Mouse (Mus musculus): Measurements from ENCODE around the gene Camta1. TPM values are rescaled to one million over a fixed set of nuclear protein-coding genes. Genes with fewer than 3 reads are reported as not detected.

Camta1 gene
- polyA plus RNA-seq, 1 experiment from 2014 or later = 123 TPM

DNA sequence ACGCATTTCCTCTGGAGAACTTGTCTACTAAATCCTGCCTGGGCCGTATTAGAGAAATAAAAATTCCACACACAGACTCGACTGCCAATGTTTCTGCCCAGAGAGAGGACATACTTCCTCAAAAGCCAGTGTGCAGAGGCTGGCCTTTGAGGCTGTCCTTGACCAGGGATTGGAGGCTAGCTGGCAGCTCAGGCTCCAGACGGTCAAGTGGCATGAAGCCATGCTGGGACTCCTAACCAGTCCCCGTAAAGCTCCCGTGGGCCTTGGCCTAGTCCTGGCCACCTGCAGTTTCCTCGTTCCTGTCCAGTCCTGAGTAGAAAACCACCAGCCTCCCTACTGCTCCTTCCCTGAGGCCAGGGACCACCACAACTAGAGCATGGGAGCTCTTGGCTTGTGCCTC is 598.6 kb downstream of the Camta1 start:
- Histone ChIP-seq H3K9me3 (replicated peaks; ENCODE audit: control insufficient read depth, low read length) (no peaks in the 10 kb centered on the region), H3K27ac (ENCODE audit: low read depth, low read length) (no peak overlapping the region), H3K36me3 (ENCODE audit: control insufficient read depth, insufficient read depth, low read length) (no peaks in the 10 kb centered on the region), H3K9ac (ENCODE audit: low read length) (no peak overlapping the region), H3K4me3 (ENCODE audit: low read depth, low read length) (no peak overlapping the region), H3K4me2 (ENCODE audit: low read length) (no peak overlapping the region), H3K4me1 (ENCODE audit: control insufficient read depth, insufficient read depth, low read length) (peaks cover 10% of the 10 kb centered on the region), H3K27me3 (replicated peaks; ENCODE audit: control insufficient read depth, insufficient read depth, low read length) (no peaks in the 10 kb centered on the region)
- 75% methylated on average over 7 of the region's 7 CpGs for WGBS
- no peak for ATAC-seq
- no peak for DNase-seq (ENCODE audit: low spot score)

DNA sequence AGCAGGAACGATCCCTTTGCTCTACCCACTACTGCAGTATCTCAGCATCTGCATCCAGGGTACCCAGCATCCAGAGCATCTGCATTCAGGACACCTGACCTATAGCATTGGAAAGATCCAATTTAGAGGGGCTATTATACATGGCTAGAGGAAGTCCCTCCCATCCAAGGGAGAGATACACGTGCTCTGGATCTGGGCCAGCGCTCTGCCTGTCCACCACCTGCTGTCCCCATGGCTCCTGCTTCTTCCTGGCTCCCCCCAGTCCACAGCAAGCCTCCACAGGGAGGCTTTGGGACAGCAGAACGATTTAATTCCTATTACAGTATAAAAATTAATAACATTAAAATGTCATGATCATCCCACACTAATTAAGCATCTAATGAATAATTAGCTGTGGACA is 605.1 kb downstream of the Camta1 start:
- DNase-seq (ENCODE audit: low spot score) (no peak), ATAC-seq (no peak)
- no peak overlapping the region for H3K4me2 ChIP-seq (ENCODE audit: low read length)
- 49% methylated on average over 4 of the region's 4 CpGs for WGBS
- no peak overlapping the region for H3K9ac ChIP-seq (ENCODE audit: low read length)
- H3K4me3 ChIP-seq (ENCODE audit: low read depth, low read length) = no peak overlapping the region
- H3K27me3 ChIP-seq (replicated peaks; ENCODE audit: control insufficient read depth, insufficient read depth, low read length) = no peaks in the 10 kb centered on the region
- H3K4me1 ChIP-seq (ENCODE audit: control insufficient read depth, insufficient read depth, low read length) = no peaks in the 10 kb centered on the region
- no peaks in the 10 kb centered on the region for H3K9me3 ChIP-seq (replicated peaks; ENCODE audit: control insufficient read depth, low read length)
- no peaks in the 10 kb centered on the region for H3K36me3 ChIP-seq (ENCODE audit: control insufficient read depth, insufficient read depth, low read length)
- H3K27ac ChIP-seq (ENCODE audit: low read depth, low read length) = no peak overlapping the region

DNA sequence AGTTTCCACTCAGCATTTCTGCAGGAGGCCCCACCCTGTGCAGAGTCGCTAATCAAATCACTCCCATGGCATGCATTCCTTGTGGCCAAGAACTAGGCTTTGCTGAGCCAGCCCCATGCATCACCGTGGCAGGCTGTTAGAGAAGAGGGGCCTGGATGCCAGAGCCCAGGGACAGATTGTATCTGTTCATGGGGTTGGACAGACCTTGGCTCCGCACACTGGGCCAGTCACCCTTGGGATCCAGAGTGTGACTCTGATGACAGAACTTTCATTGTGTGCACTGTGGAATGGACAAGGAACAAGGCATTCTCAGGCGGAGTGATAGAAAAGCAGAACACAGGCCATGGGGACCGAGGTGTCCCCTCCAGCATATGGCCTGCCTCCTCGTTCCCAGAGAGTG is 610.9 kb downstream of the Camta1 start:
- no peaks in the 10 kb centered on the region for H3K4me1 ChIP-seq (ENCODE audit: control insufficient read depth, insufficient read depth, low read length)
- no peaks in the 10 kb centered on the region for H3K27me3 ChIP-seq (replicated peaks; ENCODE audit: control insufficient read depth, insufficient read depth, low read length)
- 88% methylated on average over 6 of the region's 6 CpGs for WGBS
- H3K36me3 ChIP-seq (ENCODE audit: control insufficient read depth, insufficient read depth, low read length) = no peaks in the 10 kb centered on the region
- H3K4me2 ChIP-seq (ENCODE audit: low read length) = no peak overlapping the region
- DNase-seq (ENCODE audit: low spot score) = no peak
- no peak overlapping the region for H3K9ac ChIP-seq (ENCODE audit: low read length)
- ATAC-seq = no peak
- no peaks in the 10 kb centered on the region for H3K9me3 ChIP-seq (replicated peaks; ENCODE audit: control insufficient read depth, low read length)
- H3K27ac ChIP-seq (ENCODE audit: low read depth, low read length) = no peak overlapping the region
- no peak overlapping the region for H3K4me3 ChIP-seq (ENCODE audit: low read depth, low read length)

DNA sequence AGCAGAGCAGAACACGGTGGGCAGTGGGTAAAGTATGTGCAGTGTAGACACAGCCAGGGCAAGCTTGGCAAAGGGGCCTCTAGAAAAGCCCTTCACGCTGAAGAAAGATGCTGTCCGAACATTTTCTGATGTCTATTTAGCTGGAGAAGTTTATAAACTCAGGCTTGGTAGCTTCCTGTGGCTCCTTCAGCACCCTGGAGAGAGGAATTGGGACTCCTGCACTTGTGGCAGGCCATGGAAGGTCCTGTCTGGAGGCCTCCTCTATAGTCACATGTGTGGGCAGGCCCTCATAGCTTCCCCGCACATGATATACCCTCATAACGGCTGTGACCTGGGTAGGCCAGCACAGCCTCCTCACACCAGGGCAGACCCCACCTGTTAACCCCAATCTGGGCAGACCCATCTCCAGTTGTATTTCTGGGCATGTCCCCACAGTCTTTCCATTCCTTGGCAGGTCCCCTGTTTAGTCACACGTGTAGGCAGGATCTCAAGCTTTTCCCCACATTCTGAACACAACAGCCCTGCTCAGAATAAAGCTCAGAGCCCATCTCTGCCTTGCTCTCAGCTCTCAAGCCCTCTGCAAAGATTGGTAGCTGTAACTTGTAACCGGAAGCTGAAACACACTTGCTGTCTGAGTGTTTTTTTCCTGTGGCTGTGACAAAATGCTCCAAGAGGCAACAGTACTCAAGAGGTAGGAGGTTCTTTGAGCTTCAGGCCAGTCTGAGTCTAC is 616.4 kb downstream of the Camta1 start:
- Histone ChIP-seq H3K36me3 (ENCODE audit: control insufficient read depth, insufficient read depth, low read length) (no peaks in the 10 kb centered on the region), H3K4me1 (ENCODE audit: control insufficient read depth, insufficient read depth, low read length) (no peaks in the 10 kb centered on the region), H3K4me2 (ENCODE audit: low read length) (no peak overlapping the region), H3K9ac (ENCODE audit: low read length) (no peak overlapping the region), H3K27ac (ENCODE audit: low read depth, low read length) (no peak overlapping the region), H3K9me3 (replicated peaks; ENCODE audit: control insufficient read depth, low read length) (no peaks in the 10 kb centered on the region), H3K27me3 (replicated peaks; ENCODE audit: control insufficient read depth, insufficient read depth, low read length) (no peaks in the 10 kb centered on the region), H3K4me3 (ENCODE audit: low read depth, low read length) (no peak overlapping the region)
- ATAC-seq (no peak), DNase-seq (ENCODE audit: low spot score) (no peak)
- WGBS = 70% methylated on average over 7 of the region's 7 CpGs

DNA sequence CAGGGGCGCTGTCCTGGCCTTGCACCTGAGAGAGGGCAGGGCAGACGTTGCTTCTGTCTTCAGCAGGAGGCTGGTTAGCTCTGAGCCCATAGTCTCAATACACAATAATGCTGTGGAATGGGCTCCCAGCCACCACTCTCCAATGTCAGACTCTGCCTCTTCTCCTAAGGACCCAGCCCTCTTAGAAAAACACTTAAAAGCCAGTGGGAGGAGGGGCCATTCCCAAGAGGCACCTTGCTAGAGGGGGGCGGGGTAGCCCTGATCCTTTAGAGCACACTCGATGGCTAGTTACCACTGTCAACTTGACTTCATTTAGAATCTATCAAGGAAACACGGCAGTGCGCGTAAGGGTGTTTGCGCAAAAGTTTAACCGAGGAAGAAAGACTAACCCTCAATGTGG is 618.2 kb downstream of the Camta1 start:
- no peaks in the 10 kb centered on the region for H3K4me1 ChIP-seq (ENCODE audit: control insufficient read depth, insufficient read depth, low read length)
- no peak overlapping the region for H3K9ac ChIP-seq (ENCODE audit: low read length)
- no peak overlapping the region for H3K4me3 ChIP-seq (ENCODE audit: low read depth, low read length)
- H3K36me3 ChIP-seq (ENCODE audit: control insufficient read depth, insufficient read depth, low read length) = no peaks in the 10 kb centered on the region
- no peak overlapping the region for H3K4me2 ChIP-seq (ENCODE audit: low read length)
- no peaks in the 10 kb centered on the region for H3K9me3 ChIP-seq (replicated peaks; ENCODE audit: control insufficient read depth, low read length)
- ATAC-seq (no peak), DNase-seq (ENCODE audit: low spot score) (no peak)
- no peaks in the 10 kb centered on the region for H3K27me3 ChIP-seq (replicated peaks; ENCODE audit: control insufficient read depth, insufficient read depth, low read length)
- no peak overlapping the region for H3K27ac ChIP-seq (ENCODE audit: low read depth, low read length)
- 55% methylated on average over 9 of the region's 9 CpGs for WGBS

DNA sequence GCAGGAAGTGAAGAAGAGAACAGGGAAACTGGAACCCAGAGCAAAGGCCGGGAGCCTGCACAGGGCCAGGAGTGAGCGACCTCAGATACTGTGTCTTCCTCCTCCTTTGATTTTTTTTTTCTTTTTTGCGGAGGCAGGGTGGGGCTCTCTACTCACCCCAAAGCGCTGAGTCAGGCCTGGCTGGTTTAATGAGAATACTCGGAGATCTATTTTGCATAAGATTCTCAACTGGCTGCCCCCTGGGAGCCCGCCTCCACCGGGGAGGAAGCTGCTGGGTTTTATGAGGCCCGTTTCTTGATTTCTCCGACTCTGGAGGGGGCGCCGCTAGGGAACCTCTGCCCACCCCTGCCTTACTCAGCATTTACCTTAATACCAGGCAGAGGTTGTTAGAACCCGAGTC is 618.9 kb downstream of the Camta1 start:
- Histone ChIP-seq H3K27me3 (replicated peaks; ENCODE audit: control insufficient read depth, insufficient read depth, low read length) (no peaks in the 10 kb centered on the region), H3K27ac (ENCODE audit: low read depth, low read length) (no peak overlapping the region), H3K4me3 (ENCODE audit: low read depth, low read length) (no peak overlapping the region), H3K4me2 (ENCODE audit: low read length) (no peak overlapping the region), H3K9me3 (replicated peaks; ENCODE audit: control insufficient read depth, low read length) (no peaks in the 10 kb centered on the region), H3K4me1 (ENCODE audit: control insufficient read depth, insufficient read depth, low read length) (no peaks in the 10 kb centered on the region), H3K36me3 (ENCODE audit: control insufficient read depth, insufficient read depth, low read length) (no peaks in the 10 kb centered on the region), H3K9ac (ENCODE audit: low read length) (no peak overlapping the region)
- no peak for ATAC-seq
- DNase-seq (ENCODE audit: low spot score) = peak; percentile 29
- 25% methylated on average over 11 of the region's 12 CpGs for WGBS

DNA sequence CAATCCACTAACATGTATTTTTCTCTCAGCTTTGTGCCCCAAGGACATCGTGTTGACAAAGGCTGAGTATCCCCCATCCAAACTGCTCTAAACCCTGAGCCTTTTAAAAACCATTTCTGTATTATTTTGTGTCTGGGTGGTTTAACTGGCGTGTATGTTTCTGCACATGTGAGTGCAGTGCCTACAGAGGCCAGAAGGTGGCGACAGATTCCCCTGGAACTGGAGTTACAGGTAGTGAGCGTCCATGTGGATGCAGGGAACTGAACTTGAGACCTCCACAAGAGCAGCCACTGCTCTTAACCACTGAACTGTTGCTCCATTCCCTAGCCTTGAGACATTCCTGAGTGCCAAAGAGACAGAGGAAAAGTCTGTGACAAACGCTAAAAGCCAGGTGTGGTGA is 621.2 kb downstream of the Camta1 start:
- ATAC-seq = no peak
- H3K27ac ChIP-seq (ENCODE audit: low read depth, low read length) = no peak overlapping the region
- H3K36me3 ChIP-seq (ENCODE audit: control insufficient read depth, insufficient read depth, low read length) = no peaks in the 10 kb centered on the region
- DNase-seq (ENCODE audit: low spot score) = no peak
- no peak overlapping the region for H3K4me3 ChIP-seq (ENCODE audit: low read depth, low read length)
- H3K4me2 ChIP-seq (ENCODE audit: low read length) = no peak overlapping the region
- H3K27me3 ChIP-seq (replicated peaks; ENCODE audit: control insufficient read depth, insufficient read depth, low read length) = no peaks in the 10 kb centered on the region
- H3K9ac ChIP-seq (ENCODE audit: low read length) = no peak overlapping the region
- no peaks in the 10 kb centered on the region for H3K4me1 ChIP-seq (ENCODE audit: control insufficient read depth, insufficient read depth, low read length)
- no peaks in the 10 kb centered on the region for H3K9me3 ChIP-seq (replicated peaks; ENCODE audit: control insufficient read depth, low read length)
- 77% methylated on average over 5 of the region's 5 CpGs for WGBS

DNA sequence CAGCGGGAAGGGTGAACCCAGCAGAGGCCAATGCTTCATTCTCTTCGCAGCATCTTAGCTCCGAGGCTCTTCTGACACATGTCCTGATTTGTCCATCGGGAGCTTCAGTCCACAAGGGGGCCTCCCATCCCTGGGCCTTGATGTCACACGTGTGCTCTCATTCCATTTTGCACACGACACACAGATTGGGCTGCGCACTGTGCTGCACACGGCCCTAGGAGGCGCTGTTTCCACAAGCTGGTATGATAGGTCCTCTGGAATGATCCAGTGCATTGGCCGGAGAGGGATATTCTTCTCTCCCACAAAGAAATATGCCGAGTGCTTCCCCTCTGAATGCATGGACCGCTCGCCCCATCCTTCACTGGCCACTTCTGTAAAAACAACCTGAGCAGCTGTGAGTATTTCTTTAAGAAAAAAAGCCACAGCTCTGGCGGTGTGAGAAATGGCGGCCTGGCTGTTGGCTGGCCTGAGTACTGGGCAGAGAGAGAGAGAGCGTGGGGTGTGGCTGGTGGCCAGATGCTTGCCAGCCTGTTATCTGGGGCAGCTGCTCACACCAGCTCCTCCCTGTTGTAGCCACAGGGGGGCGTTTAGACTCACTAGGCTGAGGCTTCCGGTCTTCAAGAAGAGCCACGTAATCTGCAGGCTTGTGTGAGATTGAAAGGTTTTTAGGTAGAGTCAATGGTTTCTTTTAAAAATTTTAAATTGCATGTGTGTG is 622.5 kb downstream of the Camta1 start:
- H3K4me3 ChIP-seq (ENCODE audit: low read depth, low read length) = no peak overlapping the region
- ATAC-seq (no peak), DNase-seq (ENCODE audit: low spot score) (no peak)
- WGBS = 88% methylated on average over 19 of the region's 19 CpGs
- no peaks in the 10 kb centered on the region for H3K27me3 ChIP-seq (replicated peaks; ENCODE audit: control insufficient read depth, insufficient read depth, low read length)
- no peaks in the 10 kb centered on the region for H3K9me3 ChIP-seq (replicated peaks; ENCODE audit: control insufficient read depth, low read length)
- H3K36me3 ChIP-seq (ENCODE audit: control insufficient read depth, insufficient read depth, low read length) = no peaks in the 10 kb centered on the region
- no peaks in the 10 kb centered on the region for H3K4me1 ChIP-seq (ENCODE audit: control insufficient read depth, insufficient read depth, low read length)
- no peak overlapping the region for H3K4me2 ChIP-seq (ENCODE audit: low read length)
- H3K27ac ChIP-seq (ENCODE audit: low read depth, low read length) = no peak overlapping the region
- no peak overlapping the region for H3K9ac ChIP-seq (ENCODE audit: low read length)

DNA sequence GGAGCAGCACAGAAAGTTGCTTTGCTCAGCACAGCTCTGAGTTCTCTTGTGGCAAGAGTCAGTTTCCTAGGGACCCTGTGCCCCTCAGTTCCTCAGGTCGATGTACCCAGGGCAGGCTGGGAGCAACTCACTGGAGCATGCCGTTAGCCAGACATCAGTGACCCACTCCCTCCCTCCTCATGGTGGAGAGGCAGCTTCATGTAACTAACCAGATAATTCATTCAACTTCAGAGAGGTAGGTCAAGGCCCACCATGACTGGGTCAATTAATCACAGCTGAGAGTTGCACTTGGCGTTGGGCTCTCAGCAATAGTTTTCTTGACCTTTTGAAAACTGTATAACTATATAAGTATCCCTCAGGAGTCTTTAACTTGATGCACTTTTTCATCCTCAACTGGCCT is 624.2 kb downstream of the Camta1 start:
- H3K27ac ChIP-seq (ENCODE audit: low read depth, low read length) = no peak overlapping the region
- H3K4me2 ChIP-seq (ENCODE audit: low read length) = no peak overlapping the region
- DNase-seq (ENCODE audit: low spot score) = no peak
- no peaks in the 10 kb centered on the region for H3K27me3 ChIP-seq (replicated peaks; ENCODE audit: control insufficient read depth, insufficient read depth, low read length)
- H3K36me3 ChIP-seq (ENCODE audit: control insufficient read depth, insufficient read depth, low read length) = no peaks in the 10 kb centered on the region
- H3K9me3 ChIP-seq (replicated peaks; ENCODE audit: control insufficient read depth, low read length) = no peaks in the 10 kb centered on the region
- ATAC-seq = no peak
- H3K4me3 ChIP-seq (ENCODE audit: low read depth, low read length) = no peak overlapping the region
- no peak overlapping the region for H3K9ac ChIP-seq (ENCODE audit: low read length)
- H3K4me1 ChIP-seq (ENCODE audit: control insufficient read depth, insufficient read depth, low read length) = no peaks in the 10 kb centered on the region
- WGBS = 80% methylated on average over 3 of the region's 3 CpGs
